Mouse (Mus musculus) stomach, postnatal 0 days (tissue): ENCODE results near the gene Dzip1l.

Source experiments
- CTCF ChIP-seq: IDR thresholded peaks from 2 replicates; pipeline ENCODE4 v1.5.1; 2016; ENCODE audit warnings: antibody characterized with exemption, low read depth, mild to moderate bottlenecking, moderate library complexity
- EP300 ChIP-seq: optimal IDR thresholded peaks from 2 replicates; pipeline ENCODE3; 2016; ENCODE audit warnings: antibody characterized with exemption

GRCm38 (mm10) chr9:99703711-99704110 lies 74.4 kb downstream of the Dzip1l start:
- TF ChIP-seq EP300: no peak
- TF ChIP-seq CTCF: no peak
